Mouse (Mus musculus): ENCODE measurements around the gene Gjc1. TPM values are rescaled to one million over a fixed set of nuclear protein-coding genes. Genes with fewer than 3 reads are reported as not detected.
A peak's percentile ranks its signal among the peaks of the same experiment; 100 is the strongest.

Gene Gjc1
- polyA plus RNA-seq, 1 experiment from 2014 or later, result 54.5 TPM

DNA sequence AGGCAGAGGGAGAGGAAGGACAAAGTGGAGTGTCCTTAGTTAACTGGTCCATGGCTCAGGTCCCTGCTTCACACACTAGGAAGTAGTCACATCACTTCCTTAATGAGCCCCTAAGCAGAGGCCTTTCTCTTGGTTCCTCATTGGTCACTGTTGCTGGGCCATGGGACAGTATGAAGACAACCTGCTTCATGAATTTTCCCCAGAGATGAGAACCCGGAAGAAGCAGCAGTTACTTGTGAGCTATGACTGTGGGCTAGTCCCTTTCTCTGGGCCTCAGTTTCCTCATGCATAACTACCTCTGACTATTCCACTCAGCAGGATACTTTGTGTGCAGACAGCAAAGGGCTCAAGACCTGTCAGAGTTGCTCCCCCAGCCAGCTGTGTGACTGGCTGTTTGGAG is 17.9 kb upstream of the Gjc1 start:
- peaks cover 41% of the 10 kb centered on the region for H3K36me3 ChIP-seq (ENCODE audit: insufficient read depth, low read length)
- no peak for ATAC-seq (ENCODE audit: low FRiP score, low TSS enrichment)
- no peak overlapping the region for H3K9ac ChIP-seq (replicated peaks; ENCODE audit: low read length)
- peaks cover 7% of the 10 kb centered on the region for H3K4me1 ChIP-seq (ENCODE audit: insufficient read depth, low read length)
- no peak overlapping the region for H3K27ac ChIP-seq (ENCODE audit: low read length)
- H3K4me2 ChIP-seq (replicated peaks; ENCODE audit: low read depth, low read length), result no peak overlapping the region
- no peaks in the 10 kb centered on the region for H3K27me3 ChIP-seq (ENCODE audit: insufficient read depth, low read length)
- H3K4me3 ChIP-seq (ENCODE audit: low read length), result no peak overlapping the region
- no peaks in the 10 kb centered on the region for H3K9me3 ChIP-seq (ENCODE audit: low read length)
- WGBS, result 95% methylated on average over 1 of the region's 1 CpGs

DNA sequence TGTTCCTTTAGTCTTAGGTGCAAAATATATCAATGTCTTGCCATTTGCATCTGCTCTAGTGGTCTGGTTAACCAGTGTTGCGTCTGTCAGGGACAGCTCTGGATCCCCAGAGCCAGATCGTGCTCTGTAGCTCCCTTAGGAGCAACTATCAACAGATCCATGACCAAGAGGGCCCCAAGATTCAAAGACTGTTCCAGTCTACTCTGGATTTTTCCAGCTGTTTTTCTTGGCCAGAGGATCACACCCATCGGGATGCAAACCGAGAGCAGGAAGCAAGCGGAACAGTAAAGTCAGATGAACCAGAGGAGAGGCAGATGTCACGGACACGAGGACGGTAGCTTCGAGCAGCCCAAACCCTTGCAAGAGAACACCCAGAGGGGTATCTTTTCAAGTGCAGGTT is 16.6 kb upstream of the Gjc1 start:
- Histone ChIP-seq H3K27ac (ENCODE audit: low read length) (no peak overlapping the region; the same call in 1 of the 2 replicates), H3K9me3 (ENCODE audit: low read length) (no peaks in the 10 kb centered on the region), H3K27me3 (ENCODE audit: insufficient read depth, low read length) (no peaks in the 10 kb centered on the region), H3K4me2 (replicated peaks; ENCODE audit: low read depth, low read length) (no peak overlapping the region), H3K4me1 (ENCODE audit: insufficient read depth, low read length) (peaks cover 7% of the 10 kb centered on the region), H3K9ac (replicated peaks; ENCODE audit: low read length) (no peak overlapping the region), H3K36me3 (ENCODE audit: insufficient read depth, low read length) (peaks cover 30% of the 10 kb centered on the region), H3K4me3 (ENCODE audit: low read length) (no peak overlapping the region)
- WGBS, result 78% methylated on average over 9 of the region's 9 CpGs
- ATAC-seq (ENCODE audit: low FRiP score, low TSS enrichment), result no peak

DNA sequence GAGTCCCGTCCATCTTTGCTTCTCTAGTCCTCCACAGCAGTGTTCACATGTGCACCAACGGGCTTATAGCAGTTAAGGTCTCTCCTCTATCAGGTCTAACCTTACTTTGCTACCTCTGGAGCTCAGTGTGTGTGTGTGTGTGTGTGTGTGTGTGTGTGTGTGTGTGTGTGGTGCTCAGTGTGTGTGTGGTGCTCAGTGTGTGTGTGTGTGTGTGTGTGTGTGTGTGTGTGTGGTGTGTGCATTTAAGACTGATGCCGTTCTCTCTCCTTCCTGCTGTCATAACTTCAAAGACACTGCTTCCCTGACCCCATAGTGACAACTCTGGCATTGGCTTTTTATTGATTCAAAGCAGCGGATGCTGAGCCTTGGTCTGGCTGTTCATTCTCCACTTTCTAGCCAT is 16.0 kb upstream of the Gjc1 start, which contains the start of gene Higd1b:
Higd1b (plus strand) TSS at position 301 of the 400 bp plus-strand sequence.
- Histone ChIP-seq H3K9me3 (ENCODE audit: low read length) (no peaks in the 10 kb centered on the region), H3K9ac (replicated peaks; ENCODE audit: low read length) (no peak within 1 kb of the TSS), H3K27me3 (ENCODE audit: insufficient read depth, low read length) (no peaks in the 10 kb centered on the region), H3K36me3 (ENCODE audit: insufficient read depth, low read length) (peaks cover 25% of the 10 kb centered on the region), H3K27ac (ENCODE audit: low read length) (no peak within 1 kb of the TSS; the same call in 1 of the 2 replicates), H3K4me2 (replicated peaks; ENCODE audit: low read depth, low read length) (no peak within 1 kb of the TSS), H3K4me3 (ENCODE audit: low read length) (no peak within 1 kb of the TSS), H3K4me1 (ENCODE audit: insufficient read depth, low read length) (peaks cover 7% of the 10 kb centered on the region)
- WGBS, result 53% methylated on average over 4 of the region's 4 CpGs
- ATAC-seq (ENCODE audit: low FRiP score, low TSS enrichment), result no peak

DNA sequence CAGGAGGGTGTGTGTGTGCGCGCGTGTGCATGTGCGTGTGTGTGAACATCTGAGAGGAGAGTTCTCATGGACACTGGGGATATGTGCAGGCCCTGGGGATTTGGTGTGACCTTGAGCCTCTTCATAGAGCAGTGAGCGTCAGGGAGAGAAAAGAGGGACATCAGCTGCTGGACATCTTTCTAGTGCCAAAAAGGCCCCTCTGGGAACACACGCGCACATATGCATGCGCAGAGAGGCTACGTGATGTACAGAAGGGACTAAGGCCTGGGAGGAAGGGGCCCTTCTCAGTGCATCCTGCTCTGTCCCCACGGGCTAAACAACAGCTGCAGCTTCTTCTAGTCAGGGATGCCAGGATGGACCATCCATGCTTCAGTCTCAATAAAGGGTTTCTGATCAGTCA is 14.7 kb upstream of the Gjc1 start:
- H3K9me3 ChIP-seq (ENCODE audit: low read length), result no peaks in the 10 kb centered on the region
- no peak overlapping the region for H3K27ac ChIP-seq (ENCODE audit: low read length)
- ATAC-seq (ENCODE audit: low FRiP score, low TSS enrichment), result no peak
- no peaks in the 10 kb centered on the region for H3K27me3 ChIP-seq (ENCODE audit: insufficient read depth, low read length)
- H3K4me2 ChIP-seq (replicated peaks; ENCODE audit: low read depth, low read length), result no peak overlapping the region
- peaks cover 7% of the 10 kb centered on the region for H3K4me1 ChIP-seq (ENCODE audit: insufficient read depth, low read length)
- H3K4me3 ChIP-seq (ENCODE audit: low read length), result no peak overlapping the region
- peaks cover 21% of the 10 kb centered on the region for H3K36me3 ChIP-seq (ENCODE audit: insufficient read depth, low read length)
- H3K9ac ChIP-seq (replicated peaks; ENCODE audit: low read length), result no peak overlapping the region
- WGBS, result 86% methylated on average over 10 of the region's 10 CpGs

DNA sequence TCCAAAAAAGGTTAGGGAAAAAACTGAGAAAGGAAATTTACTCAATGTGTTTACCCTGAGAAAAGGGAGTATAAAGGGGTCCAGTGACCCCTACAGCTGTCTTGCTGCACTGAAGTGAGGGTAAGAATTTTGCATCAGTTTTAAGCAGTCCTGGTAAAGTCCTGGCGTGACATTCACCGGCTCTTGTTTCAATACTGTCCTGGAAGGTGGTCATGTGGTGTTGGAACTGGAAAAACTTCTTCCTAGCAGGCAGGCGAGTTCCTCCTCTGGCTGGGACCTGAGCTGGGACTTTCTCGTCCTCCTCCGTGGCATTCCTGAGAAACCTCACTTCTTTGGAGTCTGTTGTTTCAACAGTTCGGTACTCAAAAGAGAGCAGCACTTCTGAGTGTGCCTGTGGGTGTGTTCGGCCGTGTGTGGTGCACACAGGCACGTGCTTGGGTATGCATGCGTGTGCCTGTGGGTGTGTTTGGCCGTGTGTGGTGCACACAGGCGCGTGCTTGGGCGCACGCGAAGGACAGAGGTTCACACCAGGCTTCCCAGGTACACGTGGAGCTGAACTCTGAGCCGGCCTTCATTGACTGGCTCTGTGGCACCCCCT is 13.3 kb upstream of the Gjc1 start:
- ATAC-seq (ENCODE audit: low FRiP score, low TSS enrichment), result peak; percentile 71; the same call in 1 of the 2 replicates
- Histone ChIP-seq H3K36me3 (ENCODE audit: insufficient read depth, low read length) (peaks cover 9% of the 10 kb centered on the region), H3K27me3 (ENCODE audit: insufficient read depth, low read length) (no peaks in the 10 kb centered on the region), H3K4me3 (ENCODE audit: low read length) (no peak overlapping the region), H3K9ac (replicated peaks; ENCODE audit: low read length) (peak overlapping the region; percentile 13; the same call in 1 of the 2 replicates), H3K27ac (ENCODE audit: low read length) (0 out of 2 replicates have a peak overlapping the region, but pooled peaks have one; percentile 27), H3K4me1 (ENCODE audit: insufficient read depth, low read length) (peaks cover 7% of the 10 kb centered on the region), H3K9me3 (ENCODE audit: low read length) (no peaks in the 10 kb centered on the region), H3K4me2 (replicated peaks; ENCODE audit: low read depth, low read length) (no peak overlapping the region)
- 44% methylated on average over 18 of the region's 18 CpGs for WGBS

DNA sequence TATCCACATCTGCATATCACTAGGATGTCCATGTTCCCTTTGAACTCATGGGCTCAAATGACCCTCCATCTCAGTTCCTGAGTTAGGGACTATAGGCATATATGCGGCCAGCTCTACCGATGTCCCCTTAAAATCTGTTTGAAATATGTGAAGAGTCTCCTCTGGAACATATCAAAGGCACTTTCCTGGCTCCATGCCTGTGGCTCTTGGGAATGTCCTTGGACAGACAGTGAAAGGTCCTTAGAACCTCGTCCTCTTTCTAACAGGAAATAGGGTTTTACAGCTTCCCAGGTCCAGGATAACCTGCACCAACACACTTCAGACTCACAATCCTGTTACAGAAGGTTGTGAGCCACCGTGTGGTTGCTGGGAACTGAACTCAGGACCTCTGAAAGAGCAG is 10.8 kb upstream of the Gjc1 start:
- Histone ChIP-seq H3K36me3 (ENCODE audit: insufficient read depth, low read length) (no peaks in the 10 kb centered on the region), H3K27ac (ENCODE audit: low read length) (no peak overlapping the region), H3K4me3 (ENCODE audit: low read length) (no peak overlapping the region), H3K9ac (replicated peaks; ENCODE audit: low read length) (no peak overlapping the region), H3K27me3 (ENCODE audit: insufficient read depth, low read length) (no peaks in the 10 kb centered on the region), H3K9me3 (ENCODE audit: low read length) (no peaks in the 10 kb centered on the region), H3K4me1 (ENCODE audit: insufficient read depth, low read length) (peaks cover 7% of the 10 kb centered on the region), H3K4me2 (replicated peaks; ENCODE audit: low read depth, low read length) (no peak overlapping the region)
- no peak for ATAC-seq (ENCODE audit: low FRiP score, low TSS enrichment)
- WGBS, result 65% methylated on average over 4 of the region's 4 CpGs

DNA sequence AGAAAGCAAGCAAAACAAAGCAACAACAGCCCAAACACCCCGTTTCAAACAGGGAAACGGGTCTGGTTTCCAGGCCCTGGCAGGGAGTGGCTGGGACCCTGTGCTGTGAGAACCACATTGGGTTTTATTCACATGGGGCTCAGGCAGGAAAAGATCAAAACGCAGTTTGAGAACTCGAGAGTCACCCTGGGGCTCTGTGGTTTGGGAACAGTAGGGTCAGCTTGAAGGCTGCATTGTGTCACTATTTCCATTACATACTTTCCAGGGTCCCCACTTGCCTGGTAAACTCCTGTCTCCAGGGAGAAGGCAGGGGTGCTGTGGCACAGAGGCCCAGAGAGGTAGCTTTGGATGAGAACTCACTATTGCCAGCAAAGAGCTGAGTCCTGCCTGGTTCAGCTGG is 7.6 kb upstream of the Gjc1 start:
- 47% methylated on average over 4 of the region's 4 CpGs for WGBS

DNA sequence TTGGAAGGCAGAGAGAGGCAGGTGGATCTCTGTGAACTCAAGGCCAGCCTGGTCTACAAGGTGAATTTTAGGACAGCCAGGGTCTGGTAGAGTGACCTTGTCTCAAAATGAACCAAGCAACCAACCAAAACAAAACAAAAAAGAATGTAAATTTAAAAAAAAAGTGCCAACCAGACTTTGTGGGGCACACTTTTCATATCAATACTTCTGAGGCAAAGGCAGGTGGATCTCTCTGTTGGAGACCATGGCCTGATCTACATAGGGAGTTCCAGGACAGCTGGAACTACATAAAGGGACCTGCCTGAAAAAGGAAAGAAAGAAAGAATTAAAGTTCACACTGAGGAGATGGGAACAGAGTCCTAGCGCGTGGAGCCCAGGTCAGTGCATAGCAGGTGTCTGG is 7.0 kb upstream of the Gjc1 start:
- no peaks in the 10 kb centered on the region for H3K4me1 ChIP-seq (ENCODE audit: insufficient read depth, low read length)
- H3K36me3 ChIP-seq (ENCODE audit: insufficient read depth, low read length), result no peaks in the 10 kb centered on the region
- WGBS, result 74% methylated on average over 2 of the region's 2 CpGs
- H3K9me3 ChIP-seq (ENCODE audit: low read length), result no peaks in the 10 kb centered on the region
- H3K4me3 ChIP-seq (ENCODE audit: low read length), result no peak overlapping the region
- ATAC-seq (ENCODE audit: low FRiP score, low TSS enrichment), result no peak
- H3K9ac ChIP-seq (replicated peaks; ENCODE audit: low read length), result no peak overlapping the region
- H3K27me3 ChIP-seq (ENCODE audit: insufficient read depth, low read length), result no peaks in the 10 kb centered on the region
- H3K27ac ChIP-seq (ENCODE audit: low read length), result no peak overlapping the region
- H3K4me2 ChIP-seq (replicated peaks; ENCODE audit: low read depth, low read length), result no peak overlapping the region

More for the DNA sequence above, 7.6 kb upstream of the Gjc1 start:
- no peak for ATAC-seq (ENCODE audit: low FRiP score, low TSS enrichment)
- Histone ChIP-seq H3K4me2 (replicated peaks; ENCODE audit: low read depth, low read length) (no peak overlapping the region), H3K9me3 (ENCODE audit: low read length) (no peaks in the 10 kb centered on the region), H3K27ac (ENCODE audit: low read length) (no peak overlapping the region), H3K27me3 (ENCODE audit: insufficient read depth, low read length) (no peaks in the 10 kb centered on the region), H3K36me3 (ENCODE audit: insufficient read depth, low read length) (no peaks in the 10 kb centered on the region), H3K4me1 (ENCODE audit: insufficient read depth, low read length) (no peaks in the 10 kb centered on the region), H3K9ac (replicated peaks; ENCODE audit: low read length) (no peak overlapping the region), H3K4me3 (ENCODE audit: low read length) (no peak overlapping the region)

DNA sequence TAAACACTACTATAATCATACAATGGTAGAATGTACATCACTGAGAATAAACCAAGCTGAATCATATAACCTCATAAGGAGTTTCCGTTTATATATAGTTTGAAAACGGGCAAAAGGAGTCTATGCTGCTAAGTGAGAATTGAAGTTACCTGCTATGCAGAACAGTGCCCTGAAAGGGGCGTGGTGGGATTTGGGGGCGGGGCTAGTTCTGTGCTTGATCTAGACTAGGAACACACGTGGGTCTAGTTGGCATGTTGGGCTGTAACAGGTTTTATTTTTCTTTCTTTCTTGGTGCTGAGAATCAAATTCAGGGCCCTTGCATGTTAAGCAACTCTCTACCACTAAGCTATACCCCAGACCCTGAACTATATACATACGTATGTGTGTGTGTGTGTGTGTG is 1.7 kb upstream of the Gjc1 start:
- Histone ChIP-seq H3K9me3 (ENCODE audit: low read length) (no peaks in the 10 kb centered on the region), H3K4me2 (replicated peaks; ENCODE audit: low read depth, low read length) (no peak overlapping the region), H3K27ac (ENCODE audit: low read length) (no peak overlapping the region)

DNA sequence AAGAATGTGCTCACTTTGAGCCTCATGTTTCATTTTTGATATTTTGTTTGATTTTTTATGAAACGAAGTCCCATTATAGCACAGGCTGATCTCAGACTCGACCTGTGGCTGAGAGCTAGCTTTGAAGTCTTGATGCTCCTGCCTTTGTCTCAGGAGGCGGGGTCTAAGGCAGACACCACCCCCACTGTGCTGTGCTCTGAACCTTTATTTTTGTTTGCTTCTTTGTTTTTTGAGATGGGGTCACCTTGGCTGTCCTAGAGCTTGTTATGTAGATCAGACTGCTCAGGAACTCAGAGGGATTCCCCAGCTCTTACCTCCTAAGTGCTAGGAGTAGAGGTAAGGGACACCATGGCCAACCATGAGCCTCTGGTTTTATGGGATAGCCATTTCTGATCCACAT is 932 bp upstream of the Gjc1 start:
- H3K9ac ChIP-seq (replicated peaks; ENCODE audit: low read length), result no peak overlapping the region
- peaks cover 25% of the 10 kb centered on the region for H3K4me1 ChIP-seq (ENCODE audit: insufficient read depth, low read length)
- no peaks in the 10 kb centered on the region for H3K27me3 ChIP-seq (ENCODE audit: insufficient read depth, low read length)
- no peak overlapping the region for H3K4me2 ChIP-seq (replicated peaks; ENCODE audit: low read depth, low read length)
- no peak overlapping the region for H3K4me3 ChIP-seq (ENCODE audit: low read length)
- H3K27ac ChIP-seq (ENCODE audit: low read length), result no peak overlapping the region
- no peak for ATAC-seq (ENCODE audit: low FRiP score, low TSS enrichment)
- H3K36me3 ChIP-seq (ENCODE audit: insufficient read depth, low read length), result no peaks in the 10 kb centered on the region
- WGBS, result 20% methylated on average over 3 of the region's 3 CpGs
- no peaks in the 10 kb centered on the region for H3K9me3 ChIP-seq (ENCODE audit: low read length)

More for the DNA sequence above, 1.7 kb upstream of the Gjc1 start:
- no peak for ATAC-seq (ENCODE audit: low FRiP score, low TSS enrichment)
- Histone ChIP-seq H3K9ac (replicated peaks; ENCODE audit: low read length) (no peak overlapping the region), H3K4me1 (ENCODE audit: insufficient read depth, low read length) (peaks cover 19% of the 10 kb centered on the region), H3K4me3 (ENCODE audit: low read length) (no peak overlapping the region), H3K27me3 (ENCODE audit: insufficient read depth, low read length) (no peaks in the 10 kb centered on the region), H3K36me3 (ENCODE audit: insufficient read depth, low read length) (no peaks in the 10 kb centered on the region)
- 62% methylated on average over 6 of the region's 6 CpGs for WGBS

Measured in kidney, embryonic 16.5 days (tissue).